Mouse (Mus musculus) cortical plate, adult 2 months (tissue): ENCODE measurements around the gene Tmem119.

ENCODE experiments used
- CTCF ChIP-seq: fragments of 200-500 bp; IDR thresholded peaks from 2 replicates; pipeline ENCODE4 v1.5.1; 2011; ENCODE audit warnings: mild to moderate bottlenecking, control low read depth, low read length; ENCODE audit not compliant: insufficient read depth; ENCODE audit errors: extremely low read depth
- POLR2A ChIP-seq: fragments of 200-500 bp; IDR thresholded peaks from 2 replicates; pipeline ENCODE4 v1.6.1; 2011; ENCODE audit warnings: mild to moderate bottlenecking, low read length, control low read depth; ENCODE audit not compliant: insufficient read depth; ENCODE audit errors: extremely low read depth

DNA sequence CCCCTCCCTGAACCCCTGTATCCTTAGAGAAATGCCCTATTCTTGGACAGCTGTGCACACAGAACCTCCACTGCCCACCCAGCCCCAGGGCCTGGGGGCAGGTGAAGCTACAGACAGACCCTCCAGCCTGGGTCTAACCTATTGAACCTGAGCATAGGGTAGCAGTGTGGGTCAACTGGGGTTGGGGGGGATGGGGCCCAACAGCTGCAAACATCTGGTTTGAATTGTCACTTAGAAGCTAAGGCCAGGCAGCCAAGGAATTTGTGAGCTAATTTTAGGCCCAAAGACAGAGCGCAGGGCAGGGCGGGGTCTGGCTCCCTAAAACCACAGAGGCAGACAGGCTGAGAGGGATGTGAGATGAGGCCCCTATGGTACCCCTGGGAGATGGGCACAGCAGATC lies 7.9 kb upstream of the Tmem119 start:
- TF ChIP-seq CTCF (no peak), POLR2A (no peak)
